Mouse (Mus musculus) skeletal muscle tissue, adult 2 months (tissue): ENCODE data around the gene Rnh1.
A peak's percentile ranks its signal among the peaks of the same experiment; 100 is the strongest.

Experiments
- DNase-seq: peaks from one replicate; pipeline ENCODE4 v3.0.0-alpha.2; 2012; ENCODE audit warnings: low read depth, low spot score

Gene Rnh1

GRCm38 (mm10) chr7:141205504-141205903 is 32.8 kb upstream of the Rnh1 start:
- DNase-seq: no peak

GRCm38 (mm10) chr7:141204546-141204945 is 31.9 kb upstream of the Rnh1 start:
- DNase-seq: no peak

- no peak for DNase-seq
Measured at GRCm38 (mm10) chr7:141198121-141198520, 25.5 kb upstream of the Rnh1 start.

- DNase-seq: no peak
Measured at GRCm38 (mm10) chr7:141196619-141197282, 24.1 kb upstream of the Rnh1 start.

- DNase-seq: no peak
Measured at GRCm38 (mm10) chr7:141195754-141196153, 23.1 kb upstream of the Rnh1 start.

- peak; percentile 60 for DNase-seq
Measured at GRCm38 (mm10) chr7:141194830-141195229, 22.2 kb upstream of the Rnh1 start.

- no peak for DNase-seq
Measured at GRCm38 (mm10) chr7:141194409-141194808, 21.8 kb upstream of the Rnh1 start.

- peak; percentile 96 for DNase-seq
Measured at GRCm38 (mm10) chr7:141193948-141194347, 21.3 kb upstream of the Rnh1 start, which contains the start of the genes Hras and Lrrc56. Hras (minus strand) TSS chr7:141194005. Lrrc56 (plus strand) TSS chr7:141194157.

GRCm38 (mm10) chr7:141193348-141193856 is 20.7 kb upstream of the Rnh1 start:
- peak; percentile 16 for DNase-seq

GRCm38 (mm10) chr7:141192776-141193347 is 20.2 kb upstream of the Rnh1 start:
- DNase-seq: peak; percentile 36

- no peak for DNase-seq
Measured at GRCm38 (mm10) chr7:141191796-141192685, 19.4 kb upstream of the Rnh1 start.

GRCm38 (mm10) chr7:141191036-141191435 is 18.4 kb upstream of the Rnh1 start:
- no peak for DNase-seq

GRCm38 (mm10) chr7:141190220-141190619 is 17.6 kb upstream of the Rnh1 start:
- no peak for DNase-seq

- DNase-seq: no peak
Measured at GRCm38 (mm10) chr7:141188733-141189132, 16.1 kb upstream of the Rnh1 start.

- no peak for DNase-seq
Measured at GRCm38 (mm10) chr7:141188194-141188593, 15.5 kb upstream of the Rnh1 start.

- DNase-seq: peak; percentile 84
Measured at GRCm38 (mm10) chr7:141176173-141176572, 3.5 kb upstream of the Rnh1 start.

- DNase-seq: no peak
Measured at GRCm38 (mm10) chr7:141175068-141175467, 2.4 kb upstream of the Rnh1 start.

- DNase-seq: no peak
Measured at GRCm38 (mm10) chr7:141173323-141173850, 730 bp upstream of the Rnh1 start.

- DNase-seq: no peak
Measured at GRCm38 (mm10) chr7:141169866-141170265, 2.8 kb downstream of the Rnh1 start.

GRCm38 (mm10) chr7:141169300-141169699 is 3.4 kb downstream of the Rnh1 start:
- no peak for DNase-seq

GRCm38 (mm10) chr7:141168518-141168953 is 4.1 kb downstream of the Rnh1 start:
- DNase-seq: peak; percentile 58
